Mouse (Mus musculus): ENCODE results near the gene Vash1. TPM values are rescaled to one million over a fixed set of nuclear protein-coding genes. Genes with fewer than 3 reads are reported as not detected.

The Vash1 gene
- polyA plus RNA-seq, 1 experiment from 2014 or later, result 17.5 TPM

Other genes starting within 250 kb of the Vash1 start
- 14.4 and 16.0 TPM in 2 replicates for gene Angel1, start 47.8 kb downstream of the Vash1 start, polyA plus RNA-seq (2016; fragmentation: Nextera tagmentation; extraction: Ambion mirVana)
- not detected in 2 replicates for gene Lrrc74a, start 55.7 kb downstream of the Vash1 start, polyA plus RNA-seq (2016; fragmentation: Nextera tagmentation; extraction: Ambion mirVana)
- gene Irf2bpl, start 206.1 kb downstream of the Vash1 start, polyA plus RNA-seq (2016; fragmentation: Nextera tagmentation; extraction: Ambion mirVana), result 28.6 and 39.6 TPM in 2 replicates

Data from midbrain, embryonic 10.5 days (tissue).